Mouse (Mus musculus): ENCODE results near the gene Rpain. TPM values are rescaled to one million over a fixed set of nuclear protein-coding genes. Genes with fewer than 3 reads are reported as not detected.

Rpain gene
- total and polyA plus RNA-seq, 2 experiments from 2014 or later: 24.7 to 54.7 TPM

DNA sequence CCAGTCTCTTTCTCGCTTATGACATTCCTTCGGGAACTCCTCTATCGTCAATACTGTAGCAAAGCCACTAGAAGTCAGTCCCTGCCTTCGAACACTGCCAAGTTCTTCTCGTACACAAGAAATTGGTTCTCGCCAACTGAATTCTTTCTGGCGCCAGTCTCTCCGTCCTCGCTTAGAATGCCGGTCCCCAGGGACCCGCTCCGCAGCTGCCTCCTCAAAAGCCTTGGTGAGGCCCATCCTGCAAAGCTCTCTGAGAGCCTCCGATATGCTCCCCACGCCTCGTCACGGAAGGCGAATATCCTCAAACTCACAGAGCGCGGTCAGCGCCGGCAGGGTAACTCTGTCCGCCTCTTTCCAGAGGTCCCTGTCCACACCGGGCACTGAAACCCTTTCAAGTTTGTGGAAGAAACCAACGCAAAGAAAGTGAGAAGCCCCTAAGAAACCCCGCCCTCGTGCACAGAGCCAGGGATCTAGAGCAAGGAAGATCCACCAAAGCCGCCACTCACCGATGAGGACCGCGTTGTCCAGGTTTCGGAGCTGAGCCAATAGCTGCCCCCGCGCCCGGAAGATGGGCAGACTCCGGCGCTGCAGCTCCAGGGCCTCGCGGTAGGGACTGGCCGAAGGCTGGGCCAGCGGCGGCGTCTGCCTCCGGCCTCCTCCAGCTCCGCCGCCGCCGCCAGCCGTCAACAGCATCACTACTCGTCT, 33.8 kb downstream of the Rpain start:
- TF ChIP-seq CTCF (IDR thresholded peaks at IDR 0.05; ENCODE audit: low read depth): no peak
- Histone ChIP-seq H3K4me3 (ENCODE audit: low read depth, low read length) (peak overlapping the region; percentile 92), H3K36me3 (ENCODE audit: insufficient read depth) (peaks cover 21% of the 10 kb centered on the region), H3K4me2 (ENCODE audit: low read depth) (peak overlapping the region; percentile 95), H3K27me3 (ENCODE audit: insufficient read depth, low read length) (no peaks in the 10 kb centered on the region), H3K27ac (ENCODE audit: low read depth, low read length) (peak overlapping the region; percentile 67), H3K4me1 (ENCODE audit: insufficient read depth) (peaks cover 14% of the 10 kb centered on the region), H3K9me3 (ENCODE audit: low read length) (no peaks in the 10 kb centered on the region), H3K9ac (peak overlapping the region; percentile 62)
- ATAC-seq (peak; percentile 43), DNase-seq (no peak)
- WGBS: under 1% methylated on average over 49 of the region's 49 CpGs

DNA sequence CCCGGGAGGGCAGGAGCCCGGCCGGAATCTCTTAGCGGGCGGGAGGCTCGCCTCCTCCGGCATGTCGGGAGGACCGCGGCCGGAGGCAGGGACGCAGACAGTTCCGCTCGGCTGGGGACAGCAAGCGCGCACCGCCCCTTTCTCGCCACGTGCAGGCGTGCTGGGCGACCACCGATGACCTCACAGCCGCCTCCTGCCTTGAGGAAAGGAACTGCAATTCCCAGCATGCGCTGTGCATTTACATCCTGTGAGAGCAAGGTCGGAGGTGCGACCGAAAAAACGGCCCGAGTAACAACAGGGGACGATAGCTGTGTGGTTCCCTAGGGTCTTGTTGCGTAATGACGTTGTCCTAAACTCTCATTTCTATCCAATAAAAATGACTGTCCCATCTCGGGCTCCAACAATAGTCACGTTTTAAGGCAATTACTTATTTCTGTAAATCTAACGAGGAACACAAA, 34.3 kb downstream of the Rpain start, which contains the start of gene Dhx33:
Gene Dhx33, minus strand, starts transcription at position 122 of the 458 bp plus-strand sequence.
- H3K9ac ChIP-seq: peak within 1 kb of the TSS; percentile 62
- H3K4me2 ChIP-seq (ENCODE audit: low read depth): peak within 1 kb of the TSS; percentile 95
- peaks cover 14% of the 10 kb centered on the region for H3K4me1 ChIP-seq (ENCODE audit: insufficient read depth)
- peaks cover 21% of the 10 kb centered on the region for H3K36me3 ChIP-seq (ENCODE audit: insufficient read depth)
- TF ChIP-seq CTCF (IDR thresholded peaks at IDR 0.05; ENCODE audit: low read depth): peak; percentile 61
- ATAC-seq (peak; percentile 98), DNase-seq (peak; percentile 99)
- peak within 1 kb of the TSS; percentile 92 for H3K4me3 ChIP-seq (ENCODE audit: low read depth, low read length)
- H3K27me3 ChIP-seq (ENCODE audit: insufficient read depth, low read length): no peaks in the 10 kb centered on the region
- under 1% methylated on average over 35 of the region's 35 CpGs for WGBS
- H3K9me3 ChIP-seq (ENCODE audit: low read length): no peaks in the 10 kb centered on the region
- H3K27ac ChIP-seq (ENCODE audit: low read depth, low read length): peak within 1 kb of the TSS; percentile 67

DNA sequence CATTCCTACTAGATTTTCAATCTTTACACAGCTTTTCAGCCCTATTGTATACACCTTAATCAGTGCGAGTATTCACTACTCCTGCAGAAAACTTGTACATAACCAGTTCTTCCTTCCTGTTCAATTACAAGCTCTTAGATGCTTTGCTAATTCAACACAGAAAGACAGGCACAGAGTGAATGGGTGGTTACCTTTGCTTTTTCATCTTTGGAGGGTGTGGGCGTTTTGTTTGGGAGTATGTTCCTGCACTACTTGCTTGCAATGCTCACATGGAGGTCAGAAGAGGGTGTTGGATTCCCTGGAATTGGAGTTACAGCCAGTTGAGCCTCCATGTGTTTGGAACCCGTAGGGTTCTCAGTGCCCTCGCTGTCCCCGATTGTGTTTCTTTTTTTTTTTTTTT, 35.0 kb downstream of the Rpain start:
- H3K4me3 ChIP-seq (ENCODE audit: low read depth, low read length): peak overlapping the region; percentile 92
- WGBS: 51% methylated on average over 5 of the region's 5 CpGs
- 0 out of 2 replicates have a peak overlapping the region, but pooled peaks have one; percentile 2 for H3K9ac ChIP-seq
- no peaks in the 10 kb centered on the region for H3K9me3 ChIP-seq (ENCODE audit: low read length)
- H3K27ac ChIP-seq (ENCODE audit: low read depth, low read length): 0 out of 2 replicates have a peak overlapping the region, but pooled peaks have one; percentile 31
- no peak for ATAC-seq
- peaks cover 14% of the 10 kb centered on the region for H3K4me1 ChIP-seq (ENCODE audit: insufficient read depth)
- TF ChIP-seq CTCF (IDR thresholded peaks at IDR 0.05; ENCODE audit: low read depth): no peak
- no peaks in the 10 kb centered on the region for H3K27me3 ChIP-seq (ENCODE audit: insufficient read depth, low read length)
- peak; percentile 15 for DNase-seq
- peaks cover 21% of the 10 kb centered on the region for H3K36me3 ChIP-seq (ENCODE audit: insufficient read depth)
- peak overlapping the region; percentile 45 for H3K4me2 ChIP-seq (ENCODE audit: low read depth)

DNA sequence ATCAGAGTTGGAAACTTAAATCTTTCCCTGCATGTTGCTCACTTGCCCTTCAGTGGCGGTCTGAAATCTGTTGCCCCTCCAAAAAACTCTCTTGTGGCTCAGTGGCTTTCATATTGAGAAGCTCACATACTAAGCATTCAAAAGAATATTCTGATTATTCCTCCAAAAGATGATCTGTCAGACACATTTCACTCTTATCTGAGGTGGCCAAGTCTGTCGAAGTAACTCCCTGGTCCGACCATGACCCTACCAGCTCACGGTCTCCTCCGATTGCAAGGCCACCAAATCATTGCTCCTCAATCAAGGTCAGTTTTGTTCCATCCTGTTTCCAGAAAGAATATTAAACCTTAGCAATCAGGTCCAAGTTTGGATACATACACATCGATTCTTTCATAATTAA, 37.0 kb downstream of the Rpain start:
- Histone ChIP-seq H3K4me3 (ENCODE audit: low read depth, low read length) (no peak overlapping the region), H3K4me2 (ENCODE audit: low read depth) (no peak overlapping the region), H3K9ac (no peak overlapping the region), H3K36me3 (ENCODE audit: insufficient read depth) (peaks cover 33% of the 10 kb centered on the region), H3K4me1 (ENCODE audit: insufficient read depth) (peaks cover 14% of the 10 kb centered on the region), H3K9me3 (ENCODE audit: low read length) (no peaks in the 10 kb centered on the region), H3K27ac (ENCODE audit: low read depth, low read length) (no peak overlapping the region), H3K27me3 (ENCODE audit: insufficient read depth, low read length) (no peaks in the 10 kb centered on the region)
- no peak for ATAC-seq
- DNase-seq: no peak
- no peak for TF ChIP-seq CTCF (IDR thresholded peaks at IDR 0.05; ENCODE audit: low read depth)
- 98% methylated on average over 6 of the region's 6 CpGs for WGBS

DNA sequence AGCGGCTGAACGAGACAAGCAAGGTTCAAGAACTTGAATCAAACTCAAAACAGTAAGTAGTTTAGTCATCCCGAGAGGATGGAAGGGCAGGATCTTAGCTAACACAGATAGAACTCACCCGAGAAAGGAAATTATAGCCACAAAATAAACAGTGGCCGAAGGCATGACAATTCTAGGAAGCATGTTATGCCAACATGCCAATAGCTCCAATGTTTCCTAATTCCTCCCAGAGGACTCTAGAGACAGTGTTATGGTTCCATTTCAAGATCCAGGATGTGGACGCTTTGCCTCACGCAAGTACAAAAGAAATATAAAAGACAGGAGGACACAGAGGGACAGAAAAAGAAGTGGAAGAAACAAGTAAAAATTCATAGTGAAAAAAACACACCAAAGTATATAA, 37.8 kb downstream of the Rpain start:
- Histone ChIP-seq H3K4me2 (ENCODE audit: low read depth) (no peak overlapping the region), H3K4me1 (ENCODE audit: insufficient read depth) (peaks cover 12% of the 10 kb centered on the region), H3K4me3 (ENCODE audit: low read depth, low read length) (no peak overlapping the region), H3K9ac (no peak overlapping the region), H3K9me3 (ENCODE audit: low read length) (no peaks in the 10 kb centered on the region), H3K36me3 (ENCODE audit: insufficient read depth) (peaks cover 40% of the 10 kb centered on the region), H3K27me3 (ENCODE audit: insufficient read depth, low read length) (no peaks in the 10 kb centered on the region), H3K27ac (ENCODE audit: low read depth, low read length) (no peak overlapping the region)
- ATAC-seq: no peak
- no peak for TF ChIP-seq CTCF (IDR thresholded peaks at IDR 0.05; ENCODE audit: low read depth)
- no peak for DNase-seq
- WGBS: 93% methylated on average over 7 of the region's 7 CpGs

DNA sequence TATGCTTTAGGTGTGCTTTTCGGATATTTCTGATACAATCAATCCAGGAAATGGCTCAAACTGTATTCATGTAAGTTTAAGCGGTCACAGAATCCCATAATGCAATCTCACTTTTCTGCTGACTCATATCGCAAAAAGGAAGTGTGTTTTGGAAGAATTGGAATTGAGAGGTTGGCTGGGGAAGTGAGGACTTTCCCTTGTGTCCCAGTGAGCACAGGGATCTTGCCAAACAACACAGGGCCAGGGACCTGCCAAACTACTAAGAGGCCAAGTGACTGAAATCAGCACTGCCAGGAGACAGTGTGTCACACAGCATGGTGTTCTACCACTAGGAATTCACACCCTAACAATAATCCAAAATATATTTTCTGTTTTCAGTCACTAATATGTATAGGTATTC, 38.3 kb downstream of the Rpain start:
- H3K4me2 ChIP-seq (ENCODE audit: low read depth): no peak overlapping the region
- 94% methylated on average over 3 of the region's 3 CpGs for WGBS
- ATAC-seq: no peak
- no peaks in the 10 kb centered on the region for H3K9me3 ChIP-seq (ENCODE audit: low read length)
- no peak overlapping the region for H3K27ac ChIP-seq (ENCODE audit: low read depth, low read length)
- no peaks in the 10 kb centered on the region for H3K27me3 ChIP-seq (ENCODE audit: insufficient read depth, low read length)
- H3K9ac ChIP-seq: no peak overlapping the region
- H3K4me1 ChIP-seq (ENCODE audit: insufficient read depth): peaks cover 7% of the 10 kb centered on the region; the same call in 1 of the 2 replicates
- H3K4me3 ChIP-seq (ENCODE audit: low read depth, low read length): no peak overlapping the region
- no peak for TF ChIP-seq CTCF (IDR thresholded peaks at IDR 0.05; ENCODE audit: low read depth)
- peaks cover 40% of the 10 kb centered on the region for H3K36me3 ChIP-seq (ENCODE audit: insufficient read depth)
- DNase-seq: no peak

DNA sequence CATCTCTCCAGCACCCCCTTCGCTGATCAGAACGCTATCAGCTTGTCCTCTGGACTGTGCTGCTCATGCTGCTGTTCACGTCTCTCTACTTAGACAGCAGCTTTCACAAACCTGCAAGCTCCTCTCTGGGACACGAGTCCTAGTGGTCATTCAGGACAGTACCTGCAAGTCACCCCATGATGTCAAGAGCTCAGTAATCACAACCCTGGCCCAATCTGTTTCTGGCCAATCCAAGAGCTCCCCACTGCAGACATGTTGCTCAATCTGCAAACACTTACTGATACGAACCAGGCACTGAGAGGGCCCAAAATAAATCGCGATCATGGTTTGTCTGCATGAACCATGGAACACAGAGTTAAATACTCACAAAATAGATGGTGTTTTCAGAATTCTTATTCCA, 42.7 kb downstream of the Rpain start:
- H3K9ac ChIP-seq: no peak overlapping the region
- peaks cover 39% of the 10 kb centered on the region for H3K36me3 ChIP-seq (ENCODE audit: insufficient read depth)
- no peak overlapping the region for H3K27ac ChIP-seq (ENCODE audit: low read depth, low read length)
- no peak for TF ChIP-seq CTCF (IDR thresholded peaks at IDR 0.05; ENCODE audit: low read depth)
- H3K4me2 ChIP-seq (ENCODE audit: low read depth): no peak overlapping the region
- DNase-seq (no peak), ATAC-seq (no peak)
- no peaks in the 10 kb centered on the region for H3K27me3 ChIP-seq (ENCODE audit: insufficient read depth, low read length)
- WGBS: 91% methylated on average over 7 of the region's 7 CpGs
- H3K4me3 ChIP-seq (ENCODE audit: low read depth, low read length): no peak overlapping the region
- H3K9me3 ChIP-seq (ENCODE audit: low read length): no peaks in the 10 kb centered on the region
- H3K4me1 ChIP-seq (ENCODE audit: insufficient read depth): peaks cover 8% of the 10 kb centered on the region

Measured in forebrain, postnatal 0 days (tissue).